Comparison of ENCODE assay signal across 10 mouse cellular contexts in the genomic region with DNA sequence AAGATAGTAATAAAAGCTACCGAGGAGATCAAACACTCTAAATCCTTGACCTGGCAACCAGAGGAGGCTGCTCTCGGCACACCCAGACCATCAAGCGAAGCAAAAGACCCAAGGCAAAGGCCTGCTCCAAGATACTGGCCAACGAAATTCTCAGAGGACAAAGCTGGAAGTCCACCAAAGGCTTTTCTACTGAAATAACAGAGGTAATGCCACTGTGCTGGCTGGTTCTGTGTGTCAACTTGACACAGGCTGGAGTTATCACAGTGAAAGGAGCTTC.
"Had no signal": no experiment of that assay in that cellular context is flagged by ENCODE, and none has a peak within 500 bp of the region (broad histone marks: within the 10 kb centered on the region; RNA-seq: fewer than 3 reads in every experiment).

No protein-coding gene starts in this region.

- DNase-seq: kidney, adult 8-10 months; kidney, postnatal 10 days; kidney, postnatal 36 days; liver, embryonic 13.5 days; lung, adult 2 months; lung, postnatal 14 days; lung, postnatal 4 days; right cerebral cortex, adult 18-20 months; right cerebral cortex, postnatal 14 days; spleen, adult 18-20 months had no signal
